Mouse (Mus musculus): ENCODE results near the gene Prss2.
"Not testable (repeated sequence)": the region's sequence is repeated elsewhere in the genome, so short reads cannot be mapped to it uniquely, and the experiment has no call there.

The Prss2 gene

GRCm38 (mm10) chr6:41554295-41555169 lies 32.9 kb downstream of the Prss2 start:
- CTCF ChIA-PET: no interaction called here

- CTCF ChIA-PET: interaction anchor here (0.7 kb wide), 1 partner anchor 46 kb away, joined by 3 read pairs; no protein-coding TSS in a partner anchor
Observed at GRCm38 (mm10) chr6:41556389-41556788, 34.8 kb downstream of the Prss2 start.

GRCm38 (mm10) chr6:41557468-41557867 lies 35.9 kb downstream of the Prss2 start:
- CTCF ChIA-PET: no interaction called here

GRCm38 (mm10) chr6:41558271-41558670 lies 36.7 kb downstream of the Prss2 start:
- CTCF ChIA-PET: no interaction called here

GRCm38 (mm10) chr6:41559331-41559730 lies 37.7 kb downstream of the Prss2 start:
- CTCF ChIA-PET: no interaction called here

- CTCF ChIA-PET: no interaction called here
Observed at GRCm38 (mm10) chr6:41560273-41560672, 38.7 kb downstream of the Prss2 start.

GRCm38 (mm10) chr6:41562598-41562997 lies 41.0 kb downstream of the Prss2 start:
- CTCF ChIA-PET: no interaction called here

- CTCF ChIA-PET: not testable (repeated sequence)
Observed at GRCm38 (mm10) chr6:41563104-41563951, 41.7 kb downstream of the Prss2 start.

- CTCF ChIA-PET: no interaction called here
Observed at GRCm38 (mm10) chr6:41565261-41565660, 43.7 kb downstream of the Prss2 start.

GRCm38 (mm10) chr6:41566965-41567364 lies 45.4 kb downstream of the Prss2 start:
- CTCF ChIA-PET: no interaction called here

GRCm38 (mm10) chr6:41569078-41569477 lies 47.5 kb downstream of the Prss2 start:
- CTCF ChIA-PET: interaction anchor here (0.6 kb wide), 1 partner anchor 700 kb away, joined by 28 read pairs; no protein-coding TSS in a partner anchor

All from spleen, embryonic (tissue).